Mouse (Mus musculus): ENCODE data around the gene Tmem30c.

DNA sequence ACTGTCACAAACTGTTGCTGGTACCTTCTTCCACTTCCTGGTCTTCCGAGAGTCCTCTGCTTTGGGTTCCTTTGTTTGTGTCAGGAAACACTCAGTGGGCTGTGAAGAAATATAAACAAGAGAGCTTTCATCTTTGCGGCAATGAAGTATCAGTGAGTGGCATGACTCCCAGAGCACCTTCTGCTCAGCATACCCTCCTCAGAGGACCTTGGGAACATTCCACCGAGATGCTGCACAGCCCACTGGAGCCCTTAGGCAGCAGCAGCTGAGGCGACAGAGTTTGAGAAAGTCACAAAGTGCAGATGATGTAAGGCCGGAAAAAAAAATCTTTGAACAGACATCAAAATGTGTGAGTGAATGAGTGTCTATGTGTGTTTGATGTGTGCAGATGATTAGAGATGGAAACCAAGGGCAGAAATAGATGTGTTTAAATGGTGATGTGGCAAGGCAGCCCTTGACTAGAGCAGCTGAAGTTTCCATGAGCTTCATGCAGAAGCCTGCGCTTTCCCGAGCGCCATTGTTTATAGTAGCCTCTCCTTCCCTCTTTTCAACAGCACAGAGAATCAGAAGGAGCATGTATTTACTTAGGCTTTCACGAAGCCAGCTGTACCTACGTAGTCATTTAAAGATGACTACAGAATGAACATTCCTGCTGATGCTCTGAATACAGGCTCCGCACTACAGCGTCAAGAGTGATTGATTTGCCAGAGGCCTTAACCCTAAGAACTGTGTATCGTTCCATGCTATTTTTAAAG lies 25.4 kb upstream of the Tmem30c start:
- TF ChIP-seq CTCF (conservative IDR thresholded peaks at IDR 0.05; ENCODE audit: insufficient read depth, insufficient read length, low read depth, low read length): no peak
- TF ChIP-seq POLR2A (IDR thresholded peaks at IDR 0.05; ENCODE audit: low read depth, low read length): no peak
